Mouse (Mus musculus) 3134 (cell line): Measurements from ENCODE around the gene Fuom.
A peak's percentile ranks its signal among the peaks of the same experiment; 100 is the strongest.

Experiments
- DNase-seq: peaks from one replicate; pipeline ENCODE4 v3.0.0-alpha.2; 2011; ENCODE audit warnings: low spot score; ENCODE audit not compliant: insufficient read length; ENCODE audit errors: extremely low read depth

The Fuom gene

DNA sequence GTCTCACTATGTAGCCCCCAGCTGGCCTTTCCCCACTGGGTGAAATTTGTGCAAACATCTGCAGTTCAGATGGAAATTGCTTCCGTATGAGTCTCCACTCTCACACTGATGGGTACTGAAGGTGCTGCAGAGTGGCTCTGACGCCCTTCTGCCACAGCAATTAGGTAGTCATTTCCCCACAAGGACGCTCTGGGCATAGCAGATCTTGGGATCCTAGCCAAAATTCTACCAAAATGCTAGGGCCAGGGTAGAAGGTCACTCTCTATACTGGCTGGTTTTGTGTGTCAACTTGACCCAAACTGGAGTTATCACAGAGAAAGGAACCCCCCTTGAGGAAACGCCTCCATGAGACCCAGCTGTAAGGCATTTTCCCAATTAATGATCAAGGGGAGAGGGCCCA, 1.8 kb upstream of the Fuom start:
- DNase-seq, result no peak

DNA sequence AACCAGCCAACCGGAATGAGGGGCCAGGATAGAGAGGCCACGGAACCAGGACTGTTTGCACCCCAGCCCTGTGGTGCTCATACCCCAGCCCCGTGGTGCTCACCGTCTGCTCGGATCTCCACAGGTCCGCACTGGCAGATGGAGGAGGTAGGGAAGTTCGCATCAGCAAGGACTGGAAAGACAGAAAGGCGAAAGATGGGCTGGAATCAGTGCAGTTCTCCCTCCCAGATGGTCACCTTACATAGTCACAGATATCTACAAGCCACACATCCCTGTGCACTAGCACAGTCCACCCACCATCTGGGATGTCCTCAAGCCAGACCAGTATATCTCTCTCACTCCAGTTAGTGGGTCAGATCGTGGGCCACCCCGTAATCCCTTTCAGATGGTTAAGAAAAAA, 743 bp downstream of the Fuom start:
- DNase-seq, result no peak

DNA sequence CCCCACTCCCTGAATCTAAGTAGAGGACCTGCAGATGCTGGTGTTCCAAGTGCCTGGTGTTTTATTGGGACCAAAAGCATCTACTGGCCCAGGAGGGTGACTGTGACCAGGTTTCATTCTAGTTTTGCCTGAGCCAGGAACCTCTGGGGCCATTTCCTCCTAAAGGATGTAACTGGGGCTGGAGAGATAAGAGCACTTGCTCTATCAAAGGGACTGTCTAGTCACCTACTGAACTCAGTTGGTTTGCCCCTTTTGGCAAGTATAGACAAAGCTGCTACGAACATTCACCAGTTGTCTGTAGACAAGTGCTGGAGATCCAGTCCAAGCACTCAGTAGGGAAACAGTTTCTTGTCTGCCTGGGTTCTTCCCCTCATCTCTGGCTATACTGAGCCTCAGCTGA, 3.8 kb downstream of the Fuom start:
- DNase-seq, result no peak

- DNase-seq, result no peak
Observed at GRCm38 (mm10) chr7:140096055-140096454, 6.2 kb downstream of the Fuom start.

GRCm38 (mm10) chr7:140095556-140095955, 6.7 kb downstream of the Fuom start:
- DNase-seq, result no peak

DNA sequence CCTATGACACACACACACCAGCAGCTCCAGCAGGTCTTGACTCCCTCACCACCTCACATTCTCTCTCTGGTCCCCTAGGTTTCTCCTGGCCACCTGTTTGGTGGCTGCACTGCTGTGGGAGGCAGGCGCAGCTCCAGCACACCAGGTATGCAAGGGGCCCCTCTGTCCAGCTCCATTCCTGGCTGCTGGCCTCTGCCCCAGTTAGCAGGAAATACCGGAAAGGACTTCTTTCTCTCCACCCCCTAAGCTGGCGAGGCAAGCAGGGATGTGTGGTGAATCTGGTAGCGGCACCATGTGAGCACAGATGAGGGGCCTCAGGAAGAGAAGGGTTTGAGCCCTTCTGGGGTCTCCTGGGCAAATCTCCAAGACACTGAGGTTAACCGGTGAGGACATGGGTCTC, 7.3 kb downstream of the Fuom start:
- DNase-seq, result no peak

DNA sequence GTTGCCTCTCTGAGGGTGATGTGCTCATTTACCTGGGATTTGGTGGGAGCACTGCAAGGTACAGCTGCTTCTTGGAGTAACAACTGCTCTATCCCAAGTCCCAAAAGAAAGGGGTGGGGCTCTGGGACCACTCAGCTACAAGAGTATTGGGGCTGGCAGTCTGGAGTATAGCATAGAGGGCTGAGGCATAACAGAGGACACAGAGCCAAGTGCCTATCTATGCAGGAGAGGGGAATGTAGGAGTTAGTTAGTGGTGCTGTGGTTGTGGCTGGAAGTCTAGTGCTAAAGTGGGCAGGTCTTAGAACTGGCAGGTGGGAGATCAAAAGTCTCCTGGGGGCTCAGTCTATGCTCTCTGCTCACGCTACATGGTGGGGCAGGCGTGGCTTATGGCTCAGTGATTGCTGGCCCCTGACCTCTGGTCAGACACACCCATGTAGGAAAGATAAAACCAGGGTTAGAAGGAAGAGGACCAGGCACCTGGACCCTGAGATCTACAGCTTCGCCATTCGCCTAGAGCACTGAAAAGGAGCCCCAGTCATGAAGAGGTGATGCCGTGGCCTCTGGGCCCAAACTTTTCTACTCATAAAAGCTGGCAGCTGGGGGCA, 9.2 kb downstream of the Fuom start, which contains the start of gene Prap1:
Gene Prap1, plus strand, starts transcription at position 472 of the 605 bp plus-strand sequence.
- DNase-seq, result no peak

GRCm38 (mm10) chr7:140090601-140091000, 11.6 kb downstream of the Fuom start:
- DNase-seq, result no peak

GRCm38 (mm10) chr7:140082242-140082678, 20.0 kb downstream of the Fuom start, which contains the start of gene Caly:
Gene Caly, minus strand, starts transcription at chr7:140082548.
- DNase-seq, result no peak

GRCm38 (mm10) chr7:140081408-140082241, 20.6 kb downstream of the Fuom start:
- no peak for DNase-seq

- no peak for DNase-seq
Observed at GRCm38 (mm10) chr7:140080503-140081156, 21.6 kb downstream of the Fuom start.

GRCm38 (mm10) chr7:140078711-140079110, 23.5 kb downstream of the Fuom start:
- DNase-seq, result no peak

GRCm38 (mm10) chr7:140077698-140078097, 24.5 kb downstream of the Fuom start:
- no peak for DNase-seq

GRCm38 (mm10) chr7:140070042-140070711, 32.1 kb downstream of the Fuom start:
- DNase-seq, result no peak

DNA sequence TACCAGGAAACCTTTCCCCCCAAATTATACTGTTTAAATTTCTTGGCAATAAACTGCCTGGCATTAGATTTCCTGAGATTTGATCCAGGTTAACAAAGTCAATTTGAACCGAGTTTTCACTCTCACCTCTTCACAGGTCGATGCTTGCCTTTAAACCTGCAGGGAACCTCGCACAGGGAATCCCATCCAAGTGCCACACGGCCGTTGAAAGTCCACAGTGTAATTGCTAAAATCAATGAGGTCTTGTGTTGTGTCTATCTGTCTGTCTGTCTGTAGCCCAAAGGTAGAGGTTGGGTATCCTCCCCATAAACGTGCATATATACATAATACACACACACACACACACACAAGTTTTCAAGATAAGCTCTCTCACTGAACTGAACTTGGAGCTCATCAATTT, 34.8 kb downstream of the Fuom start:
- DNase-seq, result no peak

DNA sequence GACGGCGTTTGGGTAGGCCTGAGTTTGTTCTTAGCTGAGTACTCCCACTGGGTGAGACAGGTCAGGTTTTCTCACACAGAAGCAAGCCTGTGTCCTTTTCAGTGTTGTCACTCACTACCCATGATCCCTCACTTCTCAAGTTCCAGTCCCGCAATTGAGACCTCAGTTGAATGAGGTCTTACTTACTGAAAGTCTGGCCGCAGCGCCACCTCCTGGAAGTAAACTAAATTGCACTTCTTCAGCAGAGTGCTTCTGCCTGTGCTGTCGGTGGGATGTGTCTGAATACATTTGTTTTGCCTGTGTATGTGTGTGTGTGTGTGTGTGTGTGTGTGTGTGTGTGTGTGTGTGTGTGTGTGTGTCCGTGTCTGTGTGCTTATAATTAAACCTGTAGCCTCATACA, 39.1 kb downstream of the Fuom start:
- no peak for DNase-seq

DNA sequence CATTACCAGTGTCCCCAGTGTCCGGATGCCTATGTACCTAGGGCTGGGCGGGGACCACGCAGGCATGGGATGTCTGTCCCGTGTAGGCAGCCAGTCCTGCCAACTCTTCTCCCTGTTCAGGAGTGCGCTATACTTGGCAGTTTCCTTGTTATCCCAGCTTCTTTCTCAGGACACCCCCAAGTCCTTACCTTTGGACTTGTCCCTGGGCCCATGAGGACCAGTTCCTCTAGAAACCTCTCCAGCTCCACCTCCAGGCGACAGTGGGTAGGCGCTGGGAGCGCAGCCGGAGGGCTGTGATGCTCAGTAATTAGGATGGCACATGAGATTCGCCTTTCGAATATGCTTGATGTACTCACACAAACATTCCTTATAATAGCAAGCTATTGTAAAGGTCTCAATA, 39.9 kb downstream of the Fuom start:
- peak; percentile 29 for DNase-seq

DNA sequence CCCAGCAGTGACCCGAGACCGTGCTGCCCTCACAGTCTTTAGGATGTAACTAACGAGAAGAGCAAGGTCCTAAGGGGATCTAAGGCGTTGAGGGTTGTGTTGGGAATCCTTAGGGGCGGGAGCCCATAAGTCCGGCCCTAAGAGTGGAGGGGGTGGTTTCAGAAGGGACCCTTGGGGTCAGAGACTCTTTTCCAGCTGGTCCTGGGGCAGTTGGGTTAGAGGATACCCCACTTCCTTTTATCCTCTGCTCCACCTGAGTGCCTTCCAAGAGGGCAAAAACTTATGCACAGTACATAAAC, 40.5 kb downstream of the Fuom start:
- no peak for DNase-seq

GRCm38 (mm10) chr7:140060936-140061831, 41.1 kb downstream of the Fuom start:
- no peak for DNase-seq

DNA sequence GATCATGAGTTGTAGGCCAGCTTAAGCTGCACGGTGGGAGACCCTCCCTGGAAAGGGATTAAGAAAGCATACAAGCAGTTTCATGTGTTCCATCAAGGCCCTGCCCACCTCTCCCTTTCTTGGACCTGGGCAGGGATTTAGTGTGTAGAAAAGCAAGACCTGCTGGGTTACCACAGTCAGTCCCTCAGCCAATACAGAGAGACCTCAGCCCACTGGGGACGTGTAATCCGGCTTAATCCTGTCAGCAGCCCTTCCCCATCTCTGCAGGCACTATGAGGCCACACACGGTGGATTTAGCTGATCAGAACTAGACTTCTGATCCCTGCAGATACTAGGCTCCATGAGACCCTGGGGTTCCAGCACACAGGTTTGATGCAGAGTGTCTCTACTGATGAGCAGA, 42.6 kb downstream of the Fuom start:
- no peak for DNase-seq
